Mouse (Mus musculus) liver, adult (tissue): ENCODE data around the gene 4930539E08Rik.

ENCODE experiments used
- GATA4 ChIP-seq: IDR thresholded peaks from 2 replicates; pipeline ENCODE4 v1.6.1; 2014; ENCODE audit warnings: mild to moderate bottlenecking, low read length; ENCODE audit not compliant: insufficient replicate concordance

4930539E08Rik gene

DNA sequence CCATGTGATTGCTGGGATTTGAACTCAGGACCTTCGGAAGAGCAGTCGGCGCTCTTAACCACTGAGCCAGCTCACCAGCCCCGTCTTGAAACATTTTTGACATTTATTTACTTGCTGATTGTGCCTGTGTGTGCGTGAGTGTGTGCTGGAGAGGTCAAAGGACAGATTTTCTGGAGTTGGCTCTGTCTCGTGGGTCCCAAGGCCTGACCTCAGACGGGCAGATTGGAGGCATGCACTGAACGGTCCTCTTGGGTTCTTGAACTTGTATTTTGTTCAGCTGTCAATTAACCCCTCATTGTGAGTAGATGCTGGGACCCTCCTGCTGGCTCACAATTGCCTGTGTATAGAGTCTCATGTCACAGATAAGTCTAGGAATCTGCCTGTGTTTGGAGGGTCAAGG is 28.9 kb downstream of the 4930539E08Rik start:
- no peak for TF ChIP-seq GATA4

DNA sequence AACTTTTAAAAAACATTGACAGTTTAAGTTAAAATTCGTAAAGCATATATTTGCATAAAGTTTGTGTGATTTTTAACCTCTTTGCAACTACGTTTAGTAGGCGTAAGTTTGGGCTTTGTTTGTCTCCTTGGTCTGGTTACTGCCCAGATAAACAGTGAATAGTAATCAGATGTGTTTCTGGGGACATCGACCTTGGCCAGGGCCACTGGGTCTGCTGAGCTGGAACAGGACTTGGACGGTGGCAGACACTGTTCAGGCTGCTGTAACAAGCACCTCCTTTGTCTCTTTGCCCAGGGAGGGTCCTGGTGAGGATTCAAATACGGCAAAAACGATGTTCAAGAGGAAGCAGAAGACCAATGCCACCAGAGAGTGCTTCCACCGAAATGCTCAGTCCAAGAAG is 29.9 kb downstream of the 4930539E08Rik start:
- TF ChIP-seq GATA4 = no peak

DNA sequence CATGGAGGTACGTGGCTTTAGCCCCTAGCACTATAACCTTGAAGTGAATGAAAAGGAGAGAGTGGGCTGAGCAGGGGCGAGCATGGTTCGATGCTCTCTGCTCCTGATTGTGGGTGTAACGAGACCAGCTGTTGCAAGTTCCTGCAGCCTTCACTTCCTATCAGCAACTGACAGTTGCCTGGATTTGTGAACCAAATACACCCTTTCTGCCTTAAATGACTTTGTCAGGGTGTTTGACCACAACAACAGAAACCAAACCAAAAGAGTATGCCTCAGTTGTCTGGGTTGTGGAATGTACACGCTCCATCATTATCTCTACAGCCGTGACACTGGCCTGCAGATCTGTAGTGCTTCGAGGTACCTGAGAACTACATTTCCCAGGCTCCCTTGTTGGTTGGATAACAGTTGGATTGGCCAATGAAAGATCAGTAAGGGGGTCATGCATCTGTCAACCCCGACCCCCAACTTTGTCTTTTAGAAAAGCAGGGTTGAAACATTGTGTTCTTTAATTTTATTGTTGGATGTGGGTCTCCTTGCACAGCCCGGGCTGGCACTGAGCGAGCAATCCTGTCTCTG is 31.1 kb downstream of the 4930539E08Rik start:
- TF ChIP-seq GATA4 = no peak

DNA sequence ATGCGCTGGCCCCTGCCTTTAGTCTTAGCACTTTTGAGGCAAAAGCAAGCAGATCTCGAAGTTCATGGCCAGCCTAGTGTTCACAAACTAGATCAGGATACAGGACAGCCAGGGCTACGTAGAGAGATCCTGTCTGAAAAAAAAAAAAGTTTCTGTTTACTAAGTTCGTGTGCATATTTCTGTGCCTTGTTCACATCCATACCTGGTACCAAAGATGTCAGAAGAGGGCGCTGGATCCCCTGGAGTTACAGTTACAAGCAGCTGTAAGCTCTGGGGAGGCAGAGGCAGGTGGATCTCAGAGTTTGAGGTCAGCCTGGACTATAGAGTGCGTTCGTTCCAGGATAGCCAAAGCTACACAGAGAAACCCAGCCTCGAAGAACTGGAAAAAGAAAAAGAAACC is 32.3 kb downstream of the 4930539E08Rik start:
- TF ChIP-seq GATA4 = no peak

DNA sequence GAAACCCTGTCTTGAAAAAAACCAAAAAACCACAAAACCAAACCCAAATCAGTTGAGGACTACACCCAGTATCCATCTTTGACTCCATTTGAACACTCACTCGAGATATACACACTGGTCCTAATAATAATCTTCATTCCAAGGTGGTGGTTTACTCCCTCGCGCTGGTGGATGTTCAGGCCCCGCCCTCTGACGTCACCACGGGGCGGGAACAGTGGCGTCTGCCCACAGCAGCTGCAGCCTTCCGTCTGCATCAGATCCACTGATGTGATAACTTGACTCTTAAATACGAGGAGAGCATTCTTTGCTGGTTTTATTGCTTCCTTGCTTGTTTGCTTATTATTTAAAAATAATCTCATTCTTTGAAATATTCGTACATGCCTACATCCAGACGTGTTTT is 32.8 kb downstream of the 4930539E08Rik start:
- TF ChIP-seq GATA4 = no peak

DNA sequence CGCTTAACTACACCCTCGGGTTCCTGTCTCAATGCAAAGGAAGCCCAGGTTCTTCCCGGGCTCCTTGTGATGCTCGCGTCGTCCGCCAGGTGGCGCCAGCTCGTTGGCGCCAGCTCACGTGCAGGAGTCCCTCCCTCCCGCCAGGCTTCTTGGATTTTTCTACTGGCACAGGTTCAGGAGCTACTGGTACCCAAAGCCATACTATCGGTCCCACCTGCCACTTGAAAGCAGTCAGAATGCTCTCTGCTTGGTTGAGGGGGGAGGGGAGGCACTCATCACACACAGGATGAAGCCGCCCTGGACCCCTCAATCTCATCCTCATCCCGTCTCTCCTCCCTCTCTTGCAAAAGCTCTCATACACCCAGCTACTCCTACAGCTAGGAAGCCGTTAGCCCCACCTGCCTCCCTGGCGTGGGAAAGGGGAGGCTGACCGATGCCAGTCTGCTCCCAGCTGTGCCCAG is 35.2 kb downstream of the 4930539E08Rik start:
- no peak for TF ChIP-seq GATA4

DNA sequence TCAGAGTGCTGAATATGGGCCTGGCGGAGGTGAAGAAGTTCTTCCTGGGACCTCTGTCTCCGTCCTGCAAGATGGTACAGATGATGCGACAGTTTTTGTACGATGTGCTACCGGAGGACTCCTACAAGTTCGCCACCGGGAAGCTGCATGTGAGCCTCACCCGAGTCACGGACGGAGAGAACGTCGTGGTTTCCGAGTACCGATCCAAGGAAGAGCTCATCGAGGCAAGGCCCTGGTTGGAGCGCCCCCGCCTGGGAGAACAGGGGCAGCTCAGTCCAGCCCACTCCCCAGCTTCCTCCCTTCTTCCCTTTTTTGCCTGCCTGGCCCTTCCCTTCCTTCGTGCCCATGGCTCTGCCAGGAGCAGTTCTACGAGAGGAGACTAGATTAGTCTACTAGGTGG is 38.3 kb downstream of the 4930539E08Rik start:
- no peak for TF ChIP-seq GATA4

DNA sequence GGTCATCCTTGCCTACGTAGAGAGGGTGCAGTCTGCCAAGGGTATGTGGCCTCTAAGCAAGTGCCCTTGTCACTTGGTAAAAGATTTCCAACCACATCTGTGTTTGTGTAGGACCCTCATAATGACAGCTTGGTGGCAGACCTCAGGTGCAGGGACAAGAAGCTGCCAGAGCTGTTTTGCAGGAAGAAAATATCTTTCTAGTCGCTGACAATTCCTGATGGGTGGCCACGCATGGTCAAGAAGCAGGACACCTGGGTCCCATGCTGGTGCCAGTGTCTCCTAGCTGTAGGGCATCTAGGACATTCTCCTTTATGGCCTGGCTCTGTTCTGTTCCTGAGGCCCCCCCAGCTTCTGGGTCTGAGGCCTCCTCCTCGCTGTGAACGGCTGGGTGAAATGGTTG is 38.8 kb downstream of the 4930539E08Rik start:
- no peak for TF ChIP-seq GATA4

DNA sequence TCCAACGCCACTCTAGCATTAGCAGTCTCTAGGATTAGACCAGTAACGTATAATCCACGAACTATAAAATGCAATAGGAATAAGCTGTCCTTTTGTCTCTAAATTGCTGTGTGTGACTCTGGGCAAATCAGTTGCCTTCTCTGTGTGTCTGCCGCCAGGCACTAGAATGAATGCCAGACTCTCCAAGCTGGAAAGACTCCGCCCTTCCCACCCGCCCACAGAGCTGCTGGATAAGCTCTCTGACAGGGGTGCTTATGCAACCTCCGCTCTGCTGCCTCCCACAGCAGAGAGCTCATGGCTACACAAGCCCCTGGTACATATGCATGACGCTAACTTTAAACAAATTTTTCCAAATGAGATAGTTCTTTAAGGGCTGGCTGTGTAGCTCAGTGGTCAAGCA is 39.8 kb downstream of the 4930539E08Rik start:
- TF ChIP-seq GATA4 = no peak

DNA sequence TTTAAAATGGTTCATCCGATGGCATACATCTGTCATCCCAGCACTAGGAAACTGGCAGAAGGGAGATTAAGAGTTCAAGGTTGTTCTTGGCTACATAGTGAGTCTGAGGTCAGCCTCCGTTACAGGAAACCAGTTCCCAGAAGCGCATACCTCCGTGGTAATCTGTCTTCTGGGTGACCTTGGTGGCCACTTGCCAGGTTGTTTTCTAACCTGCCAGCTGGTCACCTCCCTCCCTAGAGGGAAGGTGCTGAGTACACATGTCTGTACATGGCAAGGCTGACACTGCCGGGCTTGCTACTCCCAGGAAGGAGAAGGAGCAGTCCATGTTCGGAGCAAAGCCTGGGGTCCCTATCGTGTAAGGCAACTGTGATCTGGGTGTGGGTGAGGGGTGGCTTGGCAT is 40.3 kb downstream of the 4930539E08Rik start:
- TF ChIP-seq GATA4 = no peak

DNA sequence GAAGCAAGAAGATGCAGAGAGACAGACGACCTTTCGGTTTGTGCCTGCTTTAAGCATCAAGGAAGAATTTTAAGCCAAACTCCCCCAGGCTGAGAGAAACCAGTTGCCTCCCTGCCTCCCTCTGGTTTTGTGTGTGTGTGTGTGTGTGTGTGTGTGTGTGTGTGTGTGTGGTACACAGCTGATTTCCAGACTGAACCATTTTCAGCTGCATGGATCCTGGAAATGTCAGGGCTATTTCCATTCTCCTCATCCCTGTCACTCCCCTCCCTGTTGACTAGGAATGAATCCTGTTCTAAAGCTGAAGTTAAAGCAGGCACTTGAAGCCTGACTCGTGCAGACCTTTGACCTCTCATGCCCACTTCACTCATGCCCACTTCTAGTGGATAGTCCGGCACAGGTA is 40.9 kb downstream of the 4930539E08Rik start:
- no peak for TF ChIP-seq GATA4

DNA sequence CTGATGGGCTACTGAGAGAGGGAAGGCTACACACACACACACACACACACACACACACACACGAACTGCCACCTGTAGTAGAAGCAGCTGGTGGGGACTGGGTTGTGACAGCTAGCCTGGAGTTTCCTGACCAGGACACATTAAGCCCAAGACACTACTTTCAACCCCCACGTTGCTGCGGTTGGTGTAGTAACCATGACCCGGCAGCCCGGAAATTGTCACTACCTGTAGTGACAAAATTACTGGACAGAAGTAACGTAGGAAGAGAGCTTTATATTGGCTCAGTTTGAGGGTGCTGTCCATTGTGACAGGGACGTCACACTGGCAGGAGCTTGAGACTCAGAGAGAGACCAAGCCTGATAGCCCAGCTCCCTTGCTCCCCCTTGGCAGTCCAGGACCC is 42.8 kb downstream of the 4930539E08Rik start:
- TF ChIP-seq GATA4 = no peak

DNA sequence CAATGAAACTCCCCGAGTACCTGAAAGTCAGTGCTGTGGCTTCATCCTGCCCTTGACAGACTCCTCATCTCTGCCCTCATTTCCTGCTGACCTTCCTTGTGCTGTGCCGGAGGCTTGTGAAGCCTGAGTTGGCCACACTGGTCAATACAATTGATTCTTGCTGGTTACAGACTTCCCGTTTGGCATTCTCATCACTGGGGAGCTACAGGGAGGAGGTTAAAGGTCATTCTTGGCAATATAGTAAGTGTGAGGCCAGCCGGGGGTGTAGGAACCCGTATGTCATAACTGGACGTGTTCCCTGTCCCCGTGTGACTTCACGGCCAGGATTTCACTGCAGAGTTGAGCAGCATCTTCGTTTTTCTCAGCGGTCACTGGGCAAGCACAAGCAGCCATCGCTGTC is 43.3 kb downstream of the 4930539E08Rik start:
- no peak for TF ChIP-seq GATA4

DNA sequence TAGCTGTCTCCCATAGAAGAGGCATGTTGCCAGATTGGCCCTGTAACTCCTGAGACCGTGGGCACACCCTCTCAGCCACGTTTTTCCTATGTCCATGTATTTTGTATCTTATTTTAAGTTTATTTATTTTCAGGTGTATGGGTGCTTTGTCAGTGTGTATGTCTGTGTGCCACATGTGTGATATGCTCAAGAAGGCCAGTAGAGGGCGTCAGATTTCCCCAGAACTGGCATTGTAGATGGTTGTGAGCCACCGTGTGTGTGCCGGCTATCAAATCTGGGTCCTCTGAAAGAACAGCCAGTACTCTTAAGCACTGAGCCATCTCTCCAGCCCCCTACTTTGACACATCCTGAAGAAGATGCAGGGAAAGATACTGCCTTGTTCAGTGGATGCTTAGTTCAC is 44.7 kb downstream of the 4930539E08Rik start:
- no peak for TF ChIP-seq GATA4

DNA sequence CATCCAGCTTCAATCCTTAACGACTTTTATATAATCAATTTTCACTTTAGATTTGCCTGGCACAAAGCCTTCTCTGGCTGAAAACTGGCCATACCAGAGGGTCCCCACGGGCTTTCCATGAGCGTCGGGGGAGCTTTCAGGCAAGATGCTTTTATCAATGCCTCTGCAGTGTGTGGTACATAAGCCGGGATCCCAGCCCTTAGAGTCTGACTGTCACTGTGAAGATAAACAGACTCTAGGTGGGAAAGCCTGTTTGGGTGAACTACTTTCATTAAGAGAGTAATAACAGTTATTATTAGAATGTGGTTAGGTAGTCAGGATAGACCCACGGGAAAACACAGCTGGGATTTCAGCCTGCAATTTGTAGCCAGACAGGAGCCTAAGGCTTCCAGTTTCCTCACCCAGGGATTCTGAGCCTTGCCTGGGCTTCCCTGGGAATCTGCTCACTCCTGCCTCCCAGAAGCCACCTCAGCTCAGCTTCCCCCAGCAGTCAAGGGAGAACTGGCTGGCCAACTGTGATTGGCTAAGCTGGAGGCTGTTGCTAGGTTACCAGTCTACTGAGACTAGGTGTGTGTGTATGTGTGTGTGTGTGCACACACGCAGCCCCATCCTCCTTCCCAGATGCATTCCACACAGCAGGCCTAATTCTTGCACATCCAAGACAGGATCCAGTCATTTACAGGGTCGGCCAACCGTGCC is 45.6 kb downstream of the 4930539E08Rik start:
- no peak for TF ChIP-seq GATA4

DNA sequence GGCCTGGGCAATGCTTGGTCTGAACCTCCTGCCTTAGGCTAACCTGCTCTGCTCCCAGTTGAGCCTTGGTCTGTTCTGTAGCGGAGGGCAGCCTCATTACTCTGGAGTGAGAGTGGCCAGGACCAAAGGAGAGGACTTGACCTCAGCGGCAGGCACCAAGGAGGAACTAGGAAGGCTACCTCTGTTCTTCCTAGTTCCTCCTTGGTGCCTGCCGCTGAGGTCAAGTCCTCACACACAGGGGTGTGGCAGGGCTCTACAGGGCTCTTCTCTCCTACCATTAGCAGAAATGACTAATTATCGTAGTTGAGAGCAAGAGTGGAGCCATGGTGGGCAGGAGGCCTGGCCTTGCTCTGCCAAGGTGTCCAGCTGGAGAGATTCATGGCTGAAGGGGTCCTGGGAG is 47.7 kb downstream of the 4930539E08Rik start:
- TF ChIP-seq GATA4 = no peak

DNA sequence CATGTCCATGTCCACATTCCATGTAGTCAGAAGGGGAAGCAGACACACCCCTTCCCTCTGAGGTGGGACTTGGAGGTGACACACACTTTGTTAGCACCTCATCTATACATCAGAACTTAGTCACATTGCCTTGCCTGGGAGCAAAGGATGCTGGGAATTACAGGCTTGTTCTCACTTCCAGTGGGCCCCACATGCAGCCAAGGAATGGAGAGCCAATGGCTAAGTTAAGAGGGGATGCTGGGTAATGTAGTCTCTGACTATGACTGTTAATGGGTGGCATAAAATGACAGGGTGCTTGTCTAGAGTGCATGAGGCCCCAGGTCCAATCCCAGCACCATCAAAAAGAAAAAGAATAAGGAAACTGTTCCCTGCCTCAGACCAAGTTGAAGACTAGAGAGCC is 48.2 kb downstream of the 4930539E08Rik start:
- no peak for TF ChIP-seq GATA4

DNA sequence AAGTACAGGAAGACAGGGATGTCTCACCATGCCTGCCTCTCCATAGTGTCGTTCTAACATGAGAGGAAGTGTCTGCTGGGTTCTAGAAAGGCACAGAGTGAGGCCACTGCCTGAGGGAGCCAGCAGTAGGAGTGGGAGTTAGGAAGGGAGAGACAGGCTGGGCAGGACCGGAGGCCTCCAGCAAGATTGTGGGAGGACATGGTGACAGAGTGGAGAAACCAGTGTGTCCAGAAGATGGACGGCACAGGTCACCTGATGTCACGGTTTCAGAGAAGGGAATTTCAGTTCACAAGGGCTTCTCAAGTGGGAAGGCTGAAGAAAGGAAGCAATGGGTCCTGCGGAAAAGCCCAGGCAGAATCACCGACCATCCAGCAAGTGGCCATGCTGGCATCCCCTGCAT is 50.7 kb downstream of the 4930539E08Rik start:
- no peak for TF ChIP-seq GATA4

DNA sequence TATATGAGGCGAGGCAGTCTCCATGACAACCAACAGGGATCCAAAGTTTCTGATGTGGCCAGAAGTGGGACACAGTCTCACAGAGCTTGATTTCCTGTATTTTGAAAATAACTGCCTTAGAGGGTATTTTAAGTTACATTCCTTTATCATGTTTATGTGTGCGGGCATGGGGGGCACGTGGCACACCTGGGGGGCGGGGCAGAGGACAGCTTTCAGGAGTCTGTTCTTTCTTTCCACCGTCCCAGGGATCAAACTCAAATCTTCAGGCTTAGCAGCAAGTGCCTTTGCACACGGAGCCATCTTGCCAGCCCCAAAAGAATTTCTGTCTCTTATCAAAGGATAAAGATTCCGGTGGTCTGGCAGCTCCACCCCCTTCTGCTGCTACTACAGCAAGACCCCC is 51.2 kb downstream of the 4930539E08Rik start:
- no peak for TF ChIP-seq GATA4
